Mouse (Mus musculus) midbrain, postnatal 0 days (tissue): ENCODE measurements around the gene Guk1. TPM values are rescaled to one million over a fixed set of nuclear protein-coding genes. Genes with fewer than 3 reads are reported as not detected.
A peak's percentile ranks its signal among the peaks of the same experiment; 100 is the strongest.

Experiments used
- ATAC-seq: fragments of 200-750 bp; cut with Nextera tagmentation; 2 replicates; pipeline ENCODE4 v1.8.0; 2017; ENCODE audit warnings: moderate number of reproducible peaks, mild to moderate bottlenecking, moderate TSS enrichment, moderate library complexity; ENCODE audit not compliant: low FRiP score
- DNase-seq: peaks from one replicate; pipeline ENCODE4 v3.0.0-alpha.2; 2015; ENCODE audit warnings: low spot score
- H3K27ac ChIP-seq: fragments of 300-500 bp; sonication (generic); 2 replicates; pipeline ENCODE4 v1.5.1; 2014; ENCODE audit warnings: low read depth, mild to moderate bottlenecking, low read length, mixed read lengths
- H3K27me3 ChIP-seq: fragments of 300-500 bp; sonication (generic); 2 replicates; pipeline ENCODE4 v1.6.1; 2014; ENCODE audit warnings: low read length, control low read depth, mixed read lengths; ENCODE audit not compliant: insufficient read depth
- H3K36me3 ChIP-seq: fragments of 300-500 bp; sonication (generic); 2 replicates; pipeline ENCODE4 v1.6.1; 2014; ENCODE audit warnings: low read length, control low read depth, mixed read lengths; ENCODE audit not compliant: insufficient read depth
- H3K4me1 ChIP-seq: fragments of 300-500 bp; sonication (generic); 2 replicates; pipeline ENCODE4 v1.6.1; 2014; ENCODE audit warnings: mild to moderate bottlenecking, control low read depth, antibody characterized with exemption, low read length, mixed read lengths; ENCODE audit not compliant: insufficient read depth
- H3K4me2 ChIP-seq: fragments of 300-500 bp; sonication (generic); 2 replicates; pipeline ENCODE4 v1.6.1; 2014; ENCODE audit warnings: low read depth, mild to moderate bottlenecking, low read length, mixed read lengths; ENCODE audit not compliant: poor library complexity, severe bottlenecking
- H3K4me3 ChIP-seq: fragments of 300-500 bp; sonication (generic); 2 replicates; pipeline ENCODE4 v1.5.1; 2014; ENCODE audit warnings: low read depth, mild to moderate bottlenecking, low read length, moderate library complexity
- H3K9ac ChIP-seq: fragments of 300-500 bp; sonication (generic); replicated peaks from 2 replicates; pipeline ENCODE4 v1.6.1; 2014; ENCODE audit warnings: mild to moderate bottlenecking, low read length, moderate library complexity, mixed read lengths; ENCODE audit not compliant: poor library complexity, severe bottlenecking
- H3K9me3 ChIP-seq: fragments of 300-500 bp; sonication (generic); 2 replicates; pipeline ENCODE4 v1.6.1; 2016; ENCODE audit warnings: low read length, control low read depth
- CTCF ChIP-seq: IDR thresholded peaks from 2 replicates; pipeline ENCODE4 v1.5.1; 2016; ENCODE audit warnings: antibody characterized with exemption, mild to moderate bottlenecking
- WGBS: fragments of 180-500 bp; shearing (Covaris S2); extraction: QIAGEN DNeasy Blood & Tissue Kit; methylation state at CpG from one replicate; pipeline ENCODE4 v1.1.7; 2014; 5-methylcytosine and 5-hydroxymethylcytosine counted together
- polyA plus RNA-seq: library from polyadenylated mRNA; unstranded; fragments of >200 nt; fragmentation: Nextera tagmentation; extraction: Ambion mirVana; gene quantifications from 2 replicates; pipeline ENCODE4 v1.2.1, GENCODE M21; 2015
- total RNA-seq: library from RNA; depleted of rRNA; stranded (reverse); fragments of >200 nt; gene quantifications from 2 replicates; pipeline ENCODE4 v1.2.3, GENCODE M21; 2014

Guk1 gene
- total and polyA plus RNA-seq, 2 experiments from 2014 or later: 125 to 289 TPM

- peak within 1 kb of the TSS; percentile 98 for H3K9ac ChIP-seq
- peak within 1 kb of the TSS; percentile 94 for H3K27ac ChIP-seq
- no peaks in the 10 kb centered on the region for H3K36me3 ChIP-seq
- no peak; the same call in 1 of the 2 replicates for TF ChIP-seq CTCF
- H3K4me2 ChIP-seq: peak within 1 kb of the TSS; percentile 91
- H3K4me1 ChIP-seq: peaks cover 15% of the 10 kb centered on the region
- H3K4me3 ChIP-seq: peak within 1 kb of the TSS; percentile 100
- DNase-seq (peak; percentile 97), ATAC-seq (peak; percentile 96)
- WGBS: 5% methylated on average over 53 of the region's 59 CpGs
- H3K27me3 ChIP-seq: no peaks in the 10 kb centered on the region
- no peaks in the 10 kb centered on the region for H3K9me3 ChIP-seq
These were observed 36.3 kb upstream of the Guk1 start, which contains the start of gene Arf1 for GRCm38 (mm10) chr11:59228122-59228953. TSS of gene Arf1 (minus strand) at chr11:59228270.

- Histone ChIP-seq H3K36me3 (no peaks in the 10 kb centered on the region), H3K27ac (peak overlapping the region; percentile 94), H3K9me3 (no peaks in the 10 kb centered on the region), H3K27me3 (no peaks in the 10 kb centered on the region), H3K4me1 (peaks cover 15% of the 10 kb centered on the region), H3K4me3 (peak overlapping the region; percentile 100), H3K4me2 (peak overlapping the region; percentile 91), H3K9ac (peak overlapping the region; percentile 98)
- ATAC-seq: peak; percentile 74
- DNase-seq: peak; percentile 52
- WGBS: under 1% methylated on average over 41 of the region's 51 CpGs
- TF ChIP-seq CTCF: no peak
These were observed 35.7 kb upstream of the Guk1 start for GRCm38 (mm10) chr11:59227604-59228121.

- Histone ChIP-seq H3K4me3 (peak overlapping the region; percentile 100), H3K9me3 (no peaks in the 10 kb centered on the region), H3K4me1 (peaks cover 15% of the 10 kb centered on the region), H3K27me3 (no peaks in the 10 kb centered on the region), H3K9ac (peak overlapping the region; percentile 98), H3K36me3 (no peaks in the 10 kb centered on the region), H3K27ac (peak overlapping the region; percentile 94), H3K4me2 (peak overlapping the region; percentile 91)
- ATAC-seq: no peak
- DNase-seq: no peak
- 4% methylated on average over 21 of the region's 21 CpGs for WGBS
- 0 out of 2 replicates have a peak, but pooled peaks have one; percentile 13 for TF ChIP-seq CTCF
These were observed 35.0 kb upstream of the Guk1 start for GRCm38 (mm10) chr11:59226787-59227603.

GRCm38 (mm10) chr11:59226251-59226650 is 34.2 kb upstream of the Guk1 start:
- peak overlapping the region; percentile 100 for H3K4me3 ChIP-seq
- H3K27ac ChIP-seq: no peak overlapping the region
- no peaks in the 10 kb centered on the region for H3K9me3 ChIP-seq
- ATAC-seq: no peak
- H3K36me3 ChIP-seq: no peaks in the 10 kb centered on the region
- DNase-seq: no peak
- H3K4me1 ChIP-seq: peaks cover 15% of the 10 kb centered on the region
- H3K4me2 ChIP-seq: peak overlapping the region; percentile 91
- TF ChIP-seq CTCF: no peak
- peak overlapping the region; percentile 98; the same call in 1 of the 2 replicates for H3K9ac ChIP-seq
- WGBS: 61% methylated on average over 3 of the region's 3 CpGs
- H3K27me3 ChIP-seq: no peaks in the 10 kb centered on the region

- H3K4me1 ChIP-seq: peaks cover 15% of the 10 kb centered on the region
- no peaks in the 10 kb centered on the region for H3K9me3 ChIP-seq
- H3K27ac ChIP-seq: no peak overlapping the region
- H3K4me2 ChIP-seq: no peak overlapping the region
- no peak for DNase-seq
- no peak for TF ChIP-seq CTCF
- ATAC-seq: no peak
- H3K36me3 ChIP-seq: no peaks in the 10 kb centered on the region
- H3K4me3 ChIP-seq: no peak overlapping the region
- 90% methylated on average over 2 of the region's 2 CpGs for WGBS
- H3K27me3 ChIP-seq: no peaks in the 10 kb centered on the region
- no peak overlapping the region for H3K9ac ChIP-seq
These were observed 33.2 kb upstream of the Guk1 start for GRCm38 (mm10) chr11:59225167-59225566.
